Mouse (Mus musculus): ENCODE data around the gene Gm49396. TPM values are rescaled to one million over a fixed set of nuclear protein-coding genes. Genes with fewer than 3 reads are reported as not detected.

The Gm49396 gene
- total and polyA plus RNA-seq, 3 experiments = 1.1 to 1.9 (median 1.6) TPM

DNA sequence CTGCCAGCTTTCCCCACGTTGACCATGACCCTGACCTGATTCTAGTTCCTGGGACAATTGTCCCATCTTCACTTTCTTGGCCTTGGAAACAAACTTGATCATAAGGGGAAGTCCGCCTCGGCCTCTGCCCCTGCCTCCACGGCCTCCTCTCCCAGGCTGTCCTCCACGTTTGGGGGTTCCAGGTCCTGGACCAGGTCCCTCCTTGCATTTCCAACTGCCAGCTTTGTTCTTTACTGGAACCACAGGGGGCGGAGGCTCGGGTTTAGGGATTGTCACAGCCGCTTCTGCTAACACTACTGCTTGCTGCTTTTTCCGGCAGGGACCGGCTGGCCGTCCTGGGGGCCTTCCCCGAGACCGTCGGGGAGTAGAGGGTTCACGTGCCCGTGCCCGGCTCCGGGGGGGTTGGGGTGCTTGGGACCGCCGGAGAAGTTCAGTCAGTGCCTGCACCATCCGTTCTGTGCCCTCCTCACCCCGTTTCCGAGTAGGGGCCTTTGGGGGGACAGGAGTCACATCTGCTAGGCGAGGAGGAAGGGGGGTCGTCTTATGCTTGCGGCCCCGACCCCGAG lies 23.4 kb downstream of the Gm49396 start:
- no peaks in the 10 kb centered on the region for H3K27me3 ChIP-seq (ENCODE audit: control insufficient read depth, insufficient read depth, low read length)
- no peak for TF ChIP-seq POLR2A (IDR thresholded peaks at IDR 0.05; ENCODE audit: insufficient read depth, low read depth, low read length)
- no peak for TF ChIP-seq EP300 (IDR thresholded peaks at IDR 0.05; ENCODE audit: insufficient read depth, low read depth, low read length)
- TF ChIP-seq CTCF (IDR thresholded peaks at IDR 0.05) = no peak
- no peak overlapping the region for H3K9ac ChIP-seq (ENCODE audit: low read depth, low read length)

DNA sequence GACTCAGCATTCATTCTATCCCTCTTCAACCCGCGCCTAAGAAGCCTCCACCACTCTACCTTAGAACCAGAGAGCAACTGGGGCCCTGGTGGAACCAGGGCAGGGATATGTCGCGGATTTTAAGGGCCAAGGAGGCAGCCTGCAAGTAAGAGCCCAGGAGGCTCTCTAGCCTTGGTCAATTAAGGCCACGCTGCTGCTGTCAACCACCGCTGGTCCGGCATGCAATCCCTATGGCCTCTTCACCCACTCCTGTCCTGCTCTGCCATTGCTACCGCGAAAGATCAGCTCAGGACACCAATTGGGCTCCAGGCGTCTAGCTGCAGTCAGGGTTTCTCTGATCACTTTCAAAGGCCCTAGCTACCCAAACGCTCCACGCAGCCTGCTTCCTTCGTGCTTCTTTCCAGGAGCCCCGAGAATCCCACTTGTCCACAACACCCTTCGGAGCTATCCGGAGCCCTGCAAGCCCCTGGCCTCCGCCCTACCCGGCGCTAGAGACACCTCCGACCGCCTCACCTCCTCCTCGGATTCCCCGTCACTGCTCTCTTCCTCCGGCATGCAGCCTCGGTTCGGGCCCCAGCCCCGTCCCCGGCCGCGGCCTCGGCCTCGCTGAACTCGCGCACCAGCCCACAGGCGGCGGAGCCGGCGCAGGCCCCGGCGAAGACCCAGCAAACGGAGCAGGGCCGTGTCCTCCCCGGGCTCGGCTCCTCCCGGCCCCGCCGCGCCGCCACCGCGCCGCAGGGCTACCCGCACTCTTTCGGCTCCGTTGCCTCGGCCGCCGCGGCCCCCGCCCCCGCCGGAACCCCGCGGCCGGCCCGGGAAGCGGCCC lies 24.9 kb downstream of the Gm49396 start:
- no peaks in the 10 kb centered on the region for H3K36me3 ChIP-seq (ENCODE audit: control insufficient read depth, insufficient read depth, low read length)
- peak overlapping the region; percentile 87 for H3K27ac ChIP-seq
- TF ChIP-seq CTCF (IDR thresholded peaks at IDR 0.05) = no peak
- TF ChIP-seq POLR2A (IDR thresholded peaks at IDR 0.05; ENCODE audit: insufficient read depth, low read depth, low read length) = no peak
- TF ChIP-seq EP300 (IDR thresholded peaks at IDR 0.05; ENCODE audit: insufficient read depth, low read depth, low read length) = no peak
- H3K4me3 ChIP-seq = peak overlapping the region; percentile 83
- no peak for DNase-seq
- WGBS = under 1% methylated on average over 43 of the region's 67 CpGs
- no peaks in the 10 kb centered on the region for H3K27me3 ChIP-seq (ENCODE audit: control insufficient read depth, insufficient read depth, low read length)
- intact Hi-C loops (cut with DNase I) = loop anchor here (1.0 to 2.0 kb wide), 2 partner anchors 25 to 63 kb away; partner anchors contain the start of genes Gm49396, Psenen, Rbm42 and U2af1l4
- peak overlapping the region; percentile 90 for H3K9ac ChIP-seq (ENCODE audit: low read depth, low read length)
- H3K4me1 ChIP-seq (ENCODE audit: control insufficient read depth, insufficient read depth, low read length) = no peaks in the 10 kb centered on the region
- H3K79me2 ChIP-seq (replicated peaks; ENCODE audit: control insufficient read depth, insufficient read depth, low read length) = peaks cover 1% of the 10 kb centered on the region

More for the DNA sequence above, 23.4 kb downstream of the Gm49396 start:
- Histone ChIP-seq H3K27ac (no peak overlapping the region), H3K79me2 (replicated peaks; ENCODE audit: control insufficient read depth, insufficient read depth, low read length) (peaks cover 1% of the 10 kb centered on the region), H3K36me3 (ENCODE audit: control insufficient read depth, insufficient read depth, low read length) (no peaks in the 10 kb centered on the region), H3K4me1 (ENCODE audit: control insufficient read depth, insufficient read depth, low read length) (no peaks in the 10 kb centered on the region), H3K4me3 (no peak overlapping the region)
- DNase-seq = no peak
- intact Hi-C loops (cut with DNase I) = no loop called here
- WGBS = 85% methylated on average over 28 of the region's 28 CpGs

DNA sequence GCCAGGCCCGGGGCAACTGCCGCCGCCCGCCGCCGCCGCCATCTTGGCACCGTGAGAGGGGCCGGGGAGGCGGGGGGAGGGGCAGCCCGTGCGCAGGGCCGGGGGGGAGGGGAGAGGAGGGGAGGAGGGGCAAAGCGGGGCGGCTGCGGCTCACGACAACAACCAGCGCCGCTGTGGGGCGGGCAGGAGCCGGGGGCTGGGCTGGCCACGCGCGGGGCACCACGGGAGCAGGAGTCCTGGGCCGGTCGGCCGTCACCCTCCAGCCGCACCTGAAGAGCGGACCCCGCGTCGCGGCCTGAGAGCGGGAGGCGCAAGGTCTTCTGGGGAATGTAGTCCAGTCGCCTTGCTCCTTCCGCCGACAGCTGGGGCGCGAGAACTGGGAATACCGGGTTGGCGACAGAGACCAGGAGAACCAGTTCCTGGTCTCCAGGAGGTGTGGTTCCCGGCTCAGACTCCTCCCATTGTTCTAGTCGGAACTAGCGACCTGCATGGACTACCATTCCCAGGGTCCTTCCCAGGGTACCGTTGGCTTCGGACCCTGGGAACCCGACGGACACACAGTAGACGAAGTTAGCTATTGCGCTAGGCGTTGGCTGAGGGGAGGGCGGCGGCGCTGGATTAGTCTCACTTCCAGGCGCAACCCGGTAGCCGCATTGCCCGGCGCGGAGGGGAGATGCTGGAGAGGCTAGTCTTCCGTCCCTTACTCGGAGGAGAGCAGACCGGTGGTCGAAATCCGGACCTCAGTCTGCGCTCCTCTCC lies 25.7 kb downstream of the Gm49396 start, which contains the start of gene Kmt2b:
Gene Kmt2b (minus strand): TSS at position 51 of the 759 bp plus-strand sequence.
- Histone ChIP-seq H3K36me3 (ENCODE audit: control insufficient read depth, insufficient read depth, low read length) (no peaks in the 10 kb centered on the region), H3K4me3 (peak within 1 kb of the TSS; percentile 83), H3K9ac (ENCODE audit: low read depth, low read length) (peak within 1 kb of the TSS; percentile 90), H3K27ac (peak within 1 kb of the TSS; percentile 87), H3K4me1 (ENCODE audit: control insufficient read depth, insufficient read depth, low read length) (no peaks in the 10 kb centered on the region), H3K79me2 (replicated peaks; ENCODE audit: control insufficient read depth, insufficient read depth, low read length) (peaks cover 1% of the 10 kb centered on the region), H3K27me3 (ENCODE audit: control insufficient read depth, insufficient read depth, low read length) (no peaks in the 10 kb centered on the region)
- DNase-seq = peak; percentile 95 to 99
- TF ChIP-seq POLR2A (IDR thresholded peaks at IDR 0.05; ENCODE audit: insufficient read depth, low read depth, low read length) (peak; percentile 87), CTCF (IDR thresholded peaks at IDR 0.05) (no peak), EP300 (IDR thresholded peaks at IDR 0.05; ENCODE audit: insufficient read depth, low read depth, low read length) (peak; percentile 68)
- intact Hi-C loops (cut with DNase I) = loop anchor here (1.0 to 2.0 kb wide), 4 partner anchors 24 to 62 kb away; partner anchors contain the start of genes Gm49396, Psenen, Rbm42 and U2af1l4
- under 1% methylated on average over 53 of the region's 68 CpGs for WGBS

GRCm38 (mm10) chr7:30589435-30590301 lies 26.5 kb downstream of the Gm49396 start:
- peak overlapping the region; percentile 87 for H3K27ac ChIP-seq
- intact Hi-C loops (cut with DNase I) = loop anchor here (1.0 to 10.0 kb wide), 5 partner anchors 24 to 365 kb away; partner anchors contain the start of genes Ffar1, Rbm42 and Usf2
- no peaks in the 10 kb centered on the region for H3K36me3 ChIP-seq (ENCODE audit: control insufficient read depth, insufficient read depth, low read length)
- H3K79me2 ChIP-seq (replicated peaks; ENCODE audit: control insufficient read depth, insufficient read depth, low read length) = peaks cover 1% of the 10 kb centered on the region
- peak overlapping the region; percentile 83 for H3K4me3 ChIP-seq
- 0 out of 2 replicates have a peak, but pooled peaks have one; percentile 45 for TF ChIP-seq EP300 (IDR thresholded peaks at IDR 0.05; ENCODE audit: insufficient read depth, low read depth, low read length)
- TF ChIP-seq POLR2A (IDR thresholded peaks at IDR 0.05; ENCODE audit: insufficient read depth, low read depth, low read length) = no peak
- TF ChIP-seq CTCF (IDR thresholded peaks at IDR 0.05) = peak; percentile 97
- H3K27me3 ChIP-seq (ENCODE audit: control insufficient read depth, insufficient read depth, low read length) = no peaks in the 10 kb centered on the region
- no peaks in the 10 kb centered on the region for H3K4me1 ChIP-seq (ENCODE audit: control insufficient read depth, insufficient read depth, low read length)
- WGBS = 24% methylated on average over 40 of the region's 40 CpGs
- H3K9ac ChIP-seq (ENCODE audit: low read depth, low read length) = peak overlapping the region; percentile 76
- peak; percentile 86 to 90 for DNase-seq
